Mouse (Mus musculus) frontal cortex, adult (tissue): Measurements from ENCODE around the gene Dgkq.

Experiments used
- ATAC-seq: cut with Nextera tagmentation; 2 replicates; pipeline ENCODE4 v1.9.2; 2017; ENCODE audit warnings: mild to moderate bottlenecking, moderate library complexity, mixed read lengths; ENCODE audit not compliant: low TSS enrichment

Gene Dgkq

GRCm38 (mm10) chr5:108689091-108689490 lies 19.6 kb upstream of the Dgkq start:
- no peak for ATAC-seq

- no peak for ATAC-seq
Observed at GRCm38 (mm10) chr5:108680871-108681270, 11.4 kb upstream of the Dgkq start.

- ATAC-seq, result no peak
Observed at GRCm38 (mm10) chr5:108679909-108680308, 10.4 kb upstream of the Dgkq start.

- no peak for ATAC-seq
Observed at GRCm38 (mm10) chr5:108678296-108678854, 8.9 kb upstream of the Dgkq start.

- peak; percentile 89 for ATAC-seq
Observed at GRCm38 (mm10) chr5:108677605-108678295, 8.3 kb upstream of the Dgkq start.

GRCm38 (mm10) chr5:108676772-108677498 lies 7.5 kb upstream of the Dgkq start:
- peak; percentile 56 for ATAC-seq

GRCm38 (mm10) chr5:108675251-108675816 lies 5.9 kb upstream of the Dgkq start, which contains the start of gene Slc26a1:
TSS of gene Slc26a1 (minus strand) at chr5:108675569.
- ATAC-seq, result no peak

GRCm38 (mm10) chr5:108674624-108675023 lies 5.2 kb upstream of the Dgkq start:
- no peak for ATAC-seq

- no peak for ATAC-seq
Observed at GRCm38 (mm10) chr5:108671757-108672156, 2.3 kb upstream of the Dgkq start.

GRCm38 (mm10) chr5:108670785-108671184 lies 1.3 kb upstream of the Dgkq start:
- 0 out of 2 replicates have a peak, but pooled peaks have one; percentile 30 for ATAC-seq

- ATAC-seq, result no peak
Observed at GRCm38 (mm10) chr5:108669986-108670385, 514 bp upstream of the Dgkq start.

- ATAC-seq, result no peak
Observed at GRCm38 (mm10) chr5:108668387-108668932, 1.0 kb downstream of the Dgkq start.

GRCm38 (mm10) chr5:108667370-108667769 lies 2.1 kb downstream of the Dgkq start:
- ATAC-seq, result no peak

GRCm38 (mm10) chr5:108665066-108665465 lies 4.4 kb downstream of the Dgkq start:
- no peak for ATAC-seq

GRCm38 (mm10) chr5:108662772-108663171 lies 6.7 kb downstream of the Dgkq start:
- no peak for ATAC-seq

- ATAC-seq, result peak; percentile 98
Observed at GRCm38 (mm10) chr5:108660632-108661268, 8.7 kb downstream of the Dgkq start.

- ATAC-seq, result peak; percentile 13
Observed at GRCm38 (mm10) chr5:108659698-108660631, 9.5 kb downstream of the Dgkq start, which contains the start of gene Idua. TSS of gene Idua (plus strand) at chr5:108660331.

GRCm38 (mm10) chr5:108658611-108659010 lies 10.9 kb downstream of the Dgkq start:
- no peak for ATAC-seq

GRCm38 (mm10) chr5:108657406-108657805 lies 12.1 kb downstream of the Dgkq start:
- no peak for ATAC-seq

GRCm38 (mm10) chr5:108655891-108656650 lies 13.4 kb downstream of the Dgkq start:
- no peak for ATAC-seq
